Mouse (Mus musculus) lung, embryonic 15.5 days (tissue): ENCODE data around the gene C1qtnf2. TPM values are rescaled to one million over a fixed set of nuclear protein-coding genes. Genes with fewer than 3 reads are reported as not detected.

Source experiments
- ATAC-seq: fragments of 200-750 bp; cut with Nextera tagmentation; 2 replicates; pipeline ENCODE4 v1.8.0; 2017; ENCODE audit warnings: moderate number of reproducible peaks, borderline replicate concordance; ENCODE audit not compliant: low FRiP score, low TSS enrichment; ENCODE audit errors: extremely low read depth
- H3K27ac ChIP-seq: fragments of 300-500 bp; sonication (generic); 2 replicates; pipeline ENCODE4 v1.5.1; 2015; ENCODE audit warnings: moderate library complexity, mild to moderate bottlenecking, inconsistent platforms
- H3K27me3 ChIP-seq: fragments of 300-500 bp; sonication (generic); 2 replicates; pipeline ENCODE4 v1.6.1; 2015; ENCODE audit warnings: inconsistent platforms
- H3K36me3 ChIP-seq: fragments of 300-500 bp; sonication (generic); 2 replicates; pipeline ENCODE4 v1.6.1; 2015; ENCODE audit warnings: inconsistent platforms
- H3K4me1 ChIP-seq: fragments of 300-500 bp; sonication (generic); 2 replicates; pipeline ENCODE4 v1.6.1; 2015; ENCODE audit warnings: inconsistent platforms
- H3K4me2 ChIP-seq: fragments of 300-500 bp; sonication (generic); 2 replicates; pipeline ENCODE4 v1.6.1; 2015; ENCODE audit warnings: inconsistent platforms, mild to moderate bottlenecking, moderate library complexity
- H3K4me3 ChIP-seq: fragments of 300-500 bp; sonication (generic); 2 replicates; pipeline ENCODE4 v1.5.1; 2015; ENCODE audit warnings: mild to moderate bottlenecking, inconsistent platforms
- H3K9ac ChIP-seq: fragments of 300-500 bp; sonication (generic); 2 replicates; pipeline ENCODE4 v1.6.1; 2015; ENCODE audit warnings: inconsistent platforms
- H3K9me3 ChIP-seq: fragments of 300-500 bp; sonication (generic); 2 replicates; pipeline ENCODE4 v1.6.1; 2016; ENCODE audit warnings: inconsistent platforms
- WGBS: fragments of 180-500 bp; shearing (Covaris S2); methylation state at CpG from one replicate; pipeline ENCODE4 v1.1.7; 2015; 5-methylcytosine and 5-hydroxymethylcytosine counted together
- polyA plus RNA-seq: library from polyadenylated mRNA; unstranded; fragments of >200 nt; fragmentation: Nextera tagmentation; extraction: Ambion mirVana; gene quantifications from 2 replicates; pipeline ENCODE4 v1.2.1, GENCODE M21; 2015

Gene C1qtnf2
- polyA plus RNA-seq = 2.6 and 3.1 TPM in 2 replicates

- Histone ChIP-seq H3K9me3 (no peaks in the 10 kb centered on the region), H3K4me3 (peak within 1 kb of the TSS; percentile 33), H3K9ac (peak within 1 kb of the TSS; percentile 20; the same call in 1 of the 2 replicates), H3K36me3 (no peaks in the 10 kb centered on the region), H3K27ac (no peak within 1 kb of the TSS), H3K4me1 (peaks cover 17% of the 10 kb centered on the region), H3K4me2 (peak within 1 kb of the TSS; percentile 75), H3K27me3 (no peaks in the 10 kb centered on the region)
- 3% methylated on average over 24 of the region's 24 CpGs for WGBS
- peak; percentile 59; the same call in 1 of the 2 replicates for ATAC-seq
Observed at GRCm38 (mm10) chr11:43474225-43474774, at the start of gene C1qtnf2. C1qtnf2 (plus strand) TSS chr11:43474276.

- H3K27ac ChIP-seq = no peak overlapping the region
- no peaks in the 10 kb centered on the region for H3K27me3 ChIP-seq
- H3K4me3 ChIP-seq = no peak overlapping the region
- no peak overlapping the region for H3K9ac ChIP-seq
- no peak overlapping the region for H3K4me2 ChIP-seq
- H3K9me3 ChIP-seq = no peaks in the 10 kb centered on the region
- peaks cover 4% of the 10 kb centered on the region; the same call in 1 of the 2 replicates for H3K36me3 ChIP-seq
- WGBS = 77% methylated on average over 5 of the region's 5 CpGs
- ATAC-seq = no peak
- H3K4me1 ChIP-seq = peaks cover 15% of the 10 kb centered on the region
Observed at GRCm38 (mm10) chr11:43424386-43424785, 49.7 kb upstream of the C1qtnf2 start.

- 75% methylated on average over 9 of the region's 9 CpGs for WGBS
- Histone ChIP-seq H3K9ac (0 out of 2 replicates have a peak overlapping the region, but pooled peaks have one; percentile 58), H3K9me3 (no peaks in the 10 kb centered on the region)
Observed at GRCm38 (mm10) chr11:43425166-43425709, 48.8 kb upstream of the C1qtnf2 start.

GRCm38 (mm10) chr11:43425824-43426413 is 48.2 kb upstream of the C1qtnf2 start, which contains the start of gene Pttg1:
Pttg1 (minus strand) TSS chr11:43426251.
- peak; percentile 98 for ATAC-seq
- H3K27ac ChIP-seq = peak within 1 kb of the TSS; percentile 39; the same call in 1 of the 2 replicates
- no peaks in the 10 kb centered on the region for H3K27me3 ChIP-seq
- H3K4me1 ChIP-seq = peaks cover 15% of the 10 kb centered on the region
- peaks cover 4% of the 10 kb centered on the region; the same call in 1 of the 2 replicates for H3K36me3 ChIP-seq
- H3K4me2 ChIP-seq = peak within 1 kb of the TSS; percentile 55
- H3K9ac ChIP-seq = peak within 1 kb of the TSS; percentile 58
- 3% methylated on average over 27 of the region's 27 CpGs for WGBS
- peak within 1 kb of the TSS; percentile 65 for H3K4me3 ChIP-seq
- H3K9me3 ChIP-seq = no peaks in the 10 kb centered on the region

More at GRCm38 (mm10) chr11:43425166-43425709, 48.8 kb upstream of the C1qtnf2 start:
- Histone ChIP-seq H3K27me3 (no peaks in the 10 kb centered on the region), H3K27ac (no peak overlapping the region), H3K4me1 (peaks cover 15% of the 10 kb centered on the region), H3K4me3 (peak overlapping the region; percentile 65), H3K36me3 (peaks cover 4% of the 10 kb centered on the region; the same call in 1 of the 2 replicates), H3K4me2 (peak overlapping the region; percentile 55)
- ATAC-seq = no peak

GRCm38 (mm10) chr11:43426414-43426884 is 47.6 kb upstream of the C1qtnf2 start:
- peaks cover 4% of the 10 kb centered on the region; the same call in 1 of the 2 replicates for H3K36me3 ChIP-seq
- H3K9me3 ChIP-seq = no peaks in the 10 kb centered on the region
- WGBS = 16% methylated on average over 7 of the region's 7 CpGs
- peak overlapping the region; percentile 39; the same call in 1 of the 2 replicates for H3K27ac ChIP-seq
- no peaks in the 10 kb centered on the region for H3K27me3 ChIP-seq
- peak; percentile 41; the same call in 1 of the 2 replicates for ATAC-seq
- H3K9ac ChIP-seq = peak overlapping the region; percentile 58; the same call in 1 of the 2 replicates
- H3K4me3 ChIP-seq = peak overlapping the region; percentile 65
- peaks cover 15% of the 10 kb centered on the region for H3K4me1 ChIP-seq
- H3K4me2 ChIP-seq = peak overlapping the region; percentile 55

- Histone ChIP-seq H3K9ac (peak within 1 kb of the TSS; percentile 70), H3K4me3 (peak within 1 kb of the TSS; percentile 83), H3K27me3 (no peaks in the 10 kb centered on the region), H3K36me3 (peaks cover 10% of the 10 kb centered on the region), H3K4me1 (peaks cover 7% of the 10 kb centered on the region; the same call in 1 of the 2 replicates), H3K9me3 (no peaks in the 10 kb centered on the region), H3K4me2 (peak within 1 kb of the TSS; percentile 56), H3K27ac (no peak within 1 kb of the TSS)
- WGBS = 7% methylated on average over 38 of the region's 38 CpGs
- peak; percentile 84 for ATAC-seq
Observed at GRCm38 (mm10) chr11:43433254-43434023, 40.6 kb upstream of the C1qtnf2 start, which contains the start of gene Slu7. Slu7 (plus strand) TSS chr11:43433744.

GRCm38 (mm10) chr11:43434024-43434407 is 40.1 kb upstream of the C1qtnf2 start:
- H3K36me3 ChIP-seq = peaks cover 16% of the 10 kb centered on the region
- peak overlapping the region; percentile 70 for H3K9ac ChIP-seq
- peak overlapping the region; percentile 56 for H3K4me2 ChIP-seq
- peak overlapping the region; percentile 83 for H3K4me3 ChIP-seq
- peak; percentile 24; the same call in 1 of the 2 replicates for ATAC-seq
- no peaks in the 10 kb centered on the region for H3K27me3 ChIP-seq
- H3K9me3 ChIP-seq = no peaks in the 10 kb centered on the region
- H3K4me1 ChIP-seq = peaks cover 7% of the 10 kb centered on the region; the same call in 1 of the 2 replicates
- WGBS = 2% methylated on average over 9 of the region's 9 CpGs
- H3K27ac ChIP-seq = no peak overlapping the region

- ATAC-seq = no peak
- Histone ChIP-seq H3K27ac (no peak overlapping the region), H3K9ac (no peak overlapping the region), H3K4me2 (no peak overlapping the region), H3K4me1 (no peaks in the 10 kb centered on the region), H3K9me3 (no peaks in the 10 kb centered on the region), H3K36me3 (peaks cover 84% of the 10 kb centered on the region), H3K4me3 (no peak overlapping the region), H3K27me3 (no peaks in the 10 kb centered on the region)
- 93% methylated on average over 10 of the region's 10 CpGs for WGBS
Observed at GRCm38 (mm10) chr11:43441121-43441520, 33.0 kb upstream of the C1qtnf2 start.

- H3K4me1 ChIP-seq = no peaks in the 10 kb centered on the region
- no peak overlapping the region for H3K9ac ChIP-seq
- H3K4me3 ChIP-seq = no peak overlapping the region
- peaks cover 90% of the 10 kb centered on the region for H3K36me3 ChIP-seq
- no peaks in the 10 kb centered on the region for H3K27me3 ChIP-seq
- no peak overlapping the region for H3K4me2 ChIP-seq
- no peak overlapping the region for H3K27ac ChIP-seq
- WGBS = 93% methylated on average over 13 of the region's 13 CpGs
- no peaks in the 10 kb centered on the region for H3K9me3 ChIP-seq
- ATAC-seq = no peak
Observed at GRCm38 (mm10) chr11:43443183-43443582, 30.9 kb upstream of the C1qtnf2 start.

- H3K27me3 ChIP-seq = no peaks in the 10 kb centered on the region
- no peak for ATAC-seq
- H3K4me2 ChIP-seq = no peak overlapping the region
- no peak overlapping the region for H3K27ac ChIP-seq
- 70% methylated on average over 2 of the region's 2 CpGs for WGBS
- H3K9ac ChIP-seq = no peak overlapping the region
- H3K4me1 ChIP-seq = no peaks in the 10 kb centered on the region
- no peak overlapping the region for H3K4me3 ChIP-seq
- H3K36me3 ChIP-seq = peaks cover 26% of the 10 kb centered on the region
- H3K9me3 ChIP-seq = no peaks in the 10 kb centered on the region
Observed at GRCm38 (mm10) chr11:43449916-43450315, 24.2 kb upstream of the C1qtnf2 start.

- Histone ChIP-seq H3K4me1 (no peaks in the 10 kb centered on the region), H3K36me3 (peaks cover 12% of the 10 kb centered on the region), H3K27ac (no peak overlapping the region), H3K4me3 (no peak overlapping the region), H3K4me2 (no peak overlapping the region), H3K9ac (no peak overlapping the region), H3K9me3 (no peaks in the 10 kb centered on the region), H3K27me3 (no peaks in the 10 kb centered on the region)
- no peak for ATAC-seq
- WGBS = 48% methylated on average over 4 of the region's 4 CpGs
Observed at GRCm38 (mm10) chr11:43451322-43451721, 22.8 kb upstream of the C1qtnf2 start.
